Mouse (Mus musculus) midbrain, embryonic 16.5 days (tissue): ENCODE results near the gene Galnt17. TPM values are rescaled to one million over a fixed set of nuclear protein-coding genes. Genes with fewer than 3 reads are reported as not detected.

Experiments used
- ATAC-seq: fragments of 200-750 bp; cut with Nextera tagmentation; 2 replicates; pipeline ENCODE4 v1.8.0; 2017; ENCODE audit warnings: moderate TSS enrichment
- H3K27ac ChIP-seq: fragments of 300-500 bp; sonication (generic); 2 replicates; pipeline ENCODE4 v1.5.1; 2014; ENCODE audit warnings: mild to moderate bottlenecking, low read length, mixed read lengths
- H3K27me3 ChIP-seq: fragments of 300-500 bp; sonication (generic); 2 replicates; pipeline ENCODE4 v1.6.1; 2014; ENCODE audit warnings: low read depth, low read length, mixed read lengths; ENCODE audit not compliant: control insufficient read depth, insufficient read depth
- H3K36me3 ChIP-seq: fragments of 300-500 bp; sonication (generic); 2 replicates; pipeline ENCODE4 v1.6.1; 2014; ENCODE audit warnings: mild to moderate bottlenecking, low read length, moderate library complexity, mixed read lengths; ENCODE audit not compliant: control insufficient read depth, insufficient read depth
- H3K4me1 ChIP-seq: fragments of 300-500 bp; sonication (generic); 2 replicates; pipeline ENCODE4 v1.6.1; 2014; ENCODE audit warnings: mild to moderate bottlenecking, low read length, mixed read lengths; ENCODE audit not compliant: control insufficient read depth, insufficient read depth
- H3K4me2 ChIP-seq: fragments of 300-500 bp; sonication (generic); 2 replicates; pipeline ENCODE4 v1.6.1; 2014; ENCODE audit warnings: mild to moderate bottlenecking, low read length, mixed read lengths
- H3K4me3 ChIP-seq: fragments of 300-500 bp; sonication (generic); 2 replicates; pipeline ENCODE4 v1.5.1; 2014; ENCODE audit warnings: low read depth, mild to moderate bottlenecking, low read length, moderate library complexity, mixed read lengths
- H3K9ac ChIP-seq: fragments of 300-500 bp; sonication (generic); 2 replicates; pipeline ENCODE4 v1.6.1; 2014; ENCODE audit warnings: low read depth, low read length, mixed read lengths
- H3K9me3 ChIP-seq: fragments of 300-500 bp; sonication (generic); replicated peaks from 2 replicates; pipeline ENCODE4 v1.6.1; 2014; ENCODE audit warnings: mild to moderate bottlenecking, low read length, mixed read lengths; ENCODE audit not compliant: control insufficient read depth, poor library complexity, severe bottlenecking
- WGBS: fragments of 180-500 bp; shearing (Covaris S2); extraction: QIAGEN DNeasy Blood & Tissue Kit; methylation state at CpG from one replicate; pipeline ENCODE4 v1.1.7; 2014; 5-methylcytosine and 5-hydroxymethylcytosine counted together
- polyA plus RNA-seq: library from polyadenylated mRNA; unstranded; fragments of >200 nt; fragmentation: Nextera tagmentation; extraction: Ambion mirVana; gene quantifications from 2 replicates; pipeline ENCODE4 v1.2.1, GENCODE M21; 2015

Galnt17 gene
- polyA plus RNA-seq, 1 experiment from 2014 or later: 5.8 TPM

DNA sequence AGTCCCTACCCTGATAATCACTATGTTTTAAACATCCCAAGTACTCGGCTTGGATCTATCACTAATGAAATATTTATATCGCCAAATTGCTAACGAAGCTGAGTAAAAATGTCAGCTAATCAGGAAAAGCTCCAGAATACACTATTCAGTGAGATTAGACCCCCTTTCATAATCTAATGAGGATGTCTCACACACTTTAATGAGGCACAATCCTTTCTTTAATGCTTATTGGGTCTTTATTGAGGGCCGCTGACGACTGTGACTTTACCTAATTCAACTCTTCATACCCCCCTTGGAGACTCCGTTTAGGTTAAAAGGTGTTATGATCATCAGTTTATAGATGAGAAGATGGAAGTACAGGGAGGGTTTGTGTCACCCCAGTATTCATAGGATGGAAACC is 214.2 kb downstream of the Galnt17 start:
- H3K27me3 ChIP-seq: no peaks in the 10 kb centered on the region
- H3K9me3 ChIP-seq: peaks cover 3% of the 10 kb centered on the region; the same call in 1 of the 2 replicates
- H3K36me3 ChIP-seq: no peaks in the 10 kb centered on the region
- 40% methylated on average over 6 of the region's 6 CpGs for WGBS
- ATAC-seq: no peak
- no peak overlapping the region for H3K27ac ChIP-seq
- H3K4me3 ChIP-seq: no peak overlapping the region
- no peak overlapping the region for H3K4me2 ChIP-seq
- 0 out of 2 replicates have a peak, but pooled peaks cover under 1% of the 10 kb centered on the region for H3K4me1 ChIP-seq
- no peak overlapping the region for H3K9ac ChIP-seq

DNA sequence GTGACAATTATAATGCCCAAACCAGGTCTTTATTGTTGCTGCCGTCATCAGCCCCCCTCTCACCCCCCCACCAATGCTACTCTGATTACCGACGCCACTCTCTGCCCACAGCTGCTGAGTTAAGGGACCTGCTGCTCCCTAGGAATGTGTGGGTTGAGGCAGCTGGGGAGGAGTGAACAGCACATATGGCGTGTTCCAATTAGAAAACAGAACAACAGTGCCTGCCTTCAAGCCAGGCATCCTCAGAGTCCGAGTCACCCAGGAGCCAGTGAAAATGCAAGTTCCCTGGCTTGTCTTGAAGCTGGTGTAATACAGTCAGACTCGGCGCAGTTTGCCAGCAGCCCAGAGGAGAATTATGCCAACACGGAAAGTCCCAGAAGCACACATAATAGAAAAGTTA is 218.4 kb downstream of the Galnt17 start:
- H3K4me3 ChIP-seq: no peak overlapping the region
- H3K36me3 ChIP-seq: no peaks in the 10 kb centered on the region
- H3K9ac ChIP-seq: no peak overlapping the region
- H3K27ac ChIP-seq: no peak overlapping the region
- no peaks in the 10 kb centered on the region for H3K27me3 ChIP-seq
- no peak for ATAC-seq
- no peak overlapping the region for H3K4me2 ChIP-seq
- 0 out of 2 replicates have a peak, but pooled peaks cover 3% of the 10 kb centered on the region for H3K4me1 ChIP-seq
- H3K9me3 ChIP-seq: no peaks in the 10 kb centered on the region
- 64% methylated on average over 8 of the region's 8 CpGs for WGBS

DNA sequence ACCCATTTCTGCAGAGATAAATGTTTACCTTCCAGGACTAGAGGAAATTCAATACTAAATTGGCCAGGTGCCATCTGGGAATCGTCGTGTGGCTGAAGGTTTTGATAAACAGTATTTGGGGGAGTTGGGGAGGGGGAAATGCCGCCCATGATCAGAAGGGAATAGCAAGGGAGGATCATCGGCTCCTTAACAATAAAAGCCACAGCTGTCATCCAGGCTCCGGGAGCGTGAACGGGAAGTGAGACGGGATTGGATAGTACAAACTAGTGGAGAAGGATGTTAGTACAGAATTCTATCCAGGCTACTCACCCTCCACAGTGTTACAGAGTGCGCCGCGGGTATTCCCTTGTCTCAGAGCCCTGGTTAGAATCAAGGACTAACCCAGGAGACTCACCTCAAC is 219.4 kb downstream of the Galnt17 start:
- H3K4me1 ChIP-seq: peaks cover 3% of the 10 kb centered on the region; the same call in 1 of the 2 replicates
- H3K9me3 ChIP-seq: no peaks in the 10 kb centered on the region
- H3K27me3 ChIP-seq: no peaks in the 10 kb centered on the region
- WGBS: 47% methylated on average over 11 of the region's 11 CpGs
- no peak for ATAC-seq
- no peak overlapping the region for H3K4me3 ChIP-seq
- no peak overlapping the region for H3K4me2 ChIP-seq
- no peak overlapping the region for H3K27ac ChIP-seq
- H3K36me3 ChIP-seq: no peaks in the 10 kb centered on the region
- no peak overlapping the region for H3K9ac ChIP-seq

DNA sequence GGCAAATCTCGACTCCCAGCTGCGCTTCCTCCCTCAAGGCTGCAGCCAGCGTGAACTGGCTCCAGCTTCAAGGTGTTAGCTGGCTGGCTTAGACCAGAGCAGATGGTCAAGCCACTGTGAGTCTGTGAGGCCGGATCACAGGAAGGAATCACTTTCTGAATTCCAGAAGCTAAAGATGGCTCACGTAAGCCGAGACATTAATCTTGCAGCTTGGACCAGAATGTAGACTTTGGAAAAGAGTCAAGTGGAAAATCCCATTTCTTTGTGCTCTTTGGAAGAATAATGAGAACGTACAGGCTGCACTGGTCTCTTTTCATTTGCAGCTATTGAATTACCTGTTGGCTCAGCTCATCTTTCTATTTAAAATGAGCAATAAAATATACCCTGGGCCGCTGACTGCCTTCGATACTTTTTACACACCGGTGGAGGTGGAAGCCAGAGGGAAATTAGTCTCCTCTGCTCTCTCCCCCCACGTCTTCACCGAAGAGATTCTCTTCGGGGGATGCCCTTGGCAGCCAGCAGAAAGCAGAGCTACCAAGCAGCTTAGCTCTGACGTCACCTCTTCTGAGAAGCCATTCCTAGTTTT is 225.1 kb downstream of the Galnt17 start:
- Histone ChIP-seq H3K4me3 (no peak overlapping the region), H3K4me2 (peak overlapping the region; percentile 2; the same call in 1 of the 2 replicates), H3K4me1 (peaks cover 10% of the 10 kb centered on the region), H3K9me3 (no peaks in the 10 kb centered on the region; the same call in 1 of the 2 replicates), H3K27me3 (no peaks in the 10 kb centered on the region), H3K27ac (peak overlapping the region; percentile 51), H3K9ac (peak overlapping the region; percentile 42; the same call in 1 of the 2 replicates), H3K36me3 (no peaks in the 10 kb centered on the region)
- 23% methylated on average over 14 of the region's 14 CpGs for WGBS
- ATAC-seq: peak; percentile 54; the same call in 1 of the 2 replicates

DNA sequence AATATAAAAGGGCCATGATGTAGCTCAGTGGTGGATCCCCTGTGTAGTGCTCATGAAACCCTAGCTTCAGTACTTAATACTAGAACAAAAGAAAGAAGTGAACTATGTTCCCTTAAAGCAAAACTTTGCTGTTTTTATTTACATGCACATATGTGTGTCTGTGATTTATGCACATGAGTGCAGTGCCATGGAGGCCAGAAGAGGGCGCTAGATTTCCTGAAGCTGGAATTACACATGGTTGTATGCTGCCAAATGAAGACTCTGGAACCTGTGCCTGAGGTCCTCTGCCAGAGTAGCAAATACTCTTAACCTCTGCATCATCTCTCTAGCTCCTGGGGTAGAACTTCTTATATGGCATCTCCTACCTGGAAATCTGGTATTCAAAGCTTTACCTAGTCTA is 230.6 kb downstream of the Galnt17 start:
- Histone ChIP-seq H3K4me1 (no peaks in the 10 kb centered on the region; the same call in 1 of the 2 replicates), H3K36me3 (no peaks in the 10 kb centered on the region), H3K9me3 (no peaks in the 10 kb centered on the region; the same call in 1 of the 2 replicates), H3K27ac (no peak overlapping the region), H3K9ac (no peak overlapping the region), H3K27me3 (no peaks in the 10 kb centered on the region), H3K4me2 (no peak overlapping the region), H3K4me3 (no peak overlapping the region)
- no peak for ATAC-seq
- WGBS: 29% methylated on average over 1 of the region's 1 CpGs

DNA sequence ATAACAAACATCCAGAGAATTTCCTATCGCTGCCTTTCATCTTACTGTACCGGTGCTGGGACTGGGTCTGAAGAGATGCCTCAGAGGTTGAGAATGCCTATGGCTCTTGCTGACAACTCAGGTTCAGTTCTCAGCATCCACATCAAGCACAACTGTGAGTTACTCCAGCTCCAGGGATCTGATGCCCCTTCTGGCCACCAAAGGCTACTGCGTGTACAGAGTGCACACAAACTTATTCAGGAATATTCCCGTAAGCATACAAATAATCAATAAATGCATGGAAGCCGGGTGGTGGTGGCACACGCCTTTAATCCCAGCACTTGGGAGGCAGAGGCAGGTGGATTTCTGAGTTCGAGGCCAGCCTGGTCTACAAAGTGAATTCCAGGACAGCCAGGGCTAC is 232.5 kb downstream of the Galnt17 start:
- Histone ChIP-seq H3K36me3 (no peaks in the 10 kb centered on the region), H3K4me1 (no peaks in the 10 kb centered on the region), H3K4me2 (no peak overlapping the region), H3K4me3 (no peak overlapping the region), H3K27me3 (no peaks in the 10 kb centered on the region), H3K9ac (no peak overlapping the region), H3K27ac (no peak overlapping the region), H3K9me3 (no peaks in the 10 kb centered on the region; the same call in 1 of the 2 replicates)
- no peak for ATAC-seq
- WGBS: 97% methylated on average over 7 of the region's 7 CpGs

DNA sequence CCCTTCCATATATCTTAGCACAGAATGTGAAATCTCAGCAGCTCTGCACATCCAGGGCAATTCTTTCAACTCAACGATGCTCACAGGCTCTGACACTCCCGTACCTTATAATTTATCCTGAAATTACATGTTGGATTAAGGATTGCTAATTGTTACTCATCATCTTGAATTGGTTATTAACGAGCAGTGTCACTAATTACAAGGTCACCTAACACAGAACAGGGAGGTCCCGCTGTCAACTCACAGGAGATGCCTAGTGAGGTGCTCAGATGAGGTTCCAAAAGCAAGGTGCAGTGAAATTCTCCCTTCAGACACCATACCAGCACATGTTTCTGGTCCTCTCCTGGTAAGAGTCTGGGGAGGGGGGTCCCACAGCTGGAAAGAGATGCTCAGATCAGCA is 234.0 kb downstream of the Galnt17 start:
- Histone ChIP-seq H3K4me2 (no peak overlapping the region), H3K27ac (no peak overlapping the region), H3K4me1 (no peaks in the 10 kb centered on the region), H3K9me3 (no peaks in the 10 kb centered on the region), H3K27me3 (no peaks in the 10 kb centered on the region), H3K4me3 (no peak overlapping the region), H3K36me3 (no peaks in the 10 kb centered on the region), H3K9ac (no peak overlapping the region)
- no peak for ATAC-seq
- WGBS: 78% methylated on average over 4 of the region's 4 CpGs

DNA sequence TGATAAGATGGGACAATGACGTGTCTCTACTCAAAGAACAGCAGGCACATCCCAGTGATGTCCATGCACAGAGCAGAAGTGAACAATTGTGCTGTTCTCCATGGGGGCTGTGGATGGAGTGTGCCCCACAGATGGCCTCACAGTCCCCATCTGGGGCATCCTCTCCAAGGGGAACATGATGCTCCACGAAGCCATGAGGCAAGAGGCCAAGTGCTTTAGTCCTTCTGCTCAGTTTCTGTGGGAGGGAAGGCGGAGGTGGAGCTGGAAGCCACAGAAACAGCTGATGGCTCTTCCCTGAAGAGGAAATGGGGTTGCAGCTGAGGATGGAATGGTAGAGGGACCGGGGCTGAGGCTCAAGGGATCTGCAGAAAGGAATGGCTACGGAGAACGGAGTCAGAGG is 243.1 kb downstream of the Galnt17 start:
- no peaks in the 10 kb centered on the region for H3K27me3 ChIP-seq
- H3K4me1 ChIP-seq: no peaks in the 10 kb centered on the region

DNA sequence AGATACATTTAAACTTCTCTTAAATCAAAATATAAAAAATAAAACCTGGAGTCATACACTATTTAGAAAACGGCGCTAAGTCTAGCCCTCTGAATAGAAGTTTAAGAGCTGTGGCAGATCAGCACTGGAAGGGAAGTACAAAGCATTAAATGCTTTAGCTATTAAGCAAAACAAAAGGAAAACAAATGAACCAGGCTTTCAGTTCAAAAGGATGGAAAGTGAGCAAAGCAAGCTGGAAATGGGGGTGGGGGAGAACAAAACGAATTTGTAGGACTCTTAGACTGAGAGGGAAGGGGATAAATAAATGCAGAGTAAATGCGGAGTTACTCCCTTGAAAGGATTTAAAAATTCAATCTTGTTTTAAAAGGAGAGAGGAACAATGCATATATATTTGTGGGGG is 259.8 kb downstream of the Galnt17 start:
- no peaks in the 10 kb centered on the region for H3K27me3 ChIP-seq
- H3K4me1 ChIP-seq: 0 out of 2 replicates have a peak, but pooled peaks cover 5% of the 10 kb centered on the region
- 17% methylated on average over 4 of the region's 4 CpGs for WGBS
- peaks cover 3% of the 10 kb centered on the region; the same call in 1 of the 2 replicates for H3K9me3 ChIP-seq
- H3K9ac ChIP-seq: no peak overlapping the region
- no peak for ATAC-seq
- H3K36me3 ChIP-seq: no peaks in the 10 kb centered on the region
- H3K4me3 ChIP-seq: no peak overlapping the region
- H3K27ac ChIP-seq: no peak overlapping the region
- H3K4me2 ChIP-seq: no peak overlapping the region

More for the DNA sequence above, 243.1 kb downstream of the Galnt17 start:
- ATAC-seq: no peak
- Histone ChIP-seq H3K27ac (no peak overlapping the region), H3K9me3 (no peaks in the 10 kb centered on the region), H3K4me2 (no peak overlapping the region), H3K4me3 (no peak overlapping the region), H3K9ac (no peak overlapping the region), H3K36me3 (no peaks in the 10 kb centered on the region)
- 91% methylated on average over 6 of the region's 6 CpGs for WGBS
